Mouse (Mus musculus): Measurements from ENCODE around the gene Spock2.

GRCm38 (mm10) chr10:60171368-60171767 lies 65.3 kb downstream of the Spock2 start:
- TF ChIP-seq CTCF (IDR thresholded peaks at IDR 0.05; ENCODE audit: borderline replicate concordance, control insufficient read depth, extremely low read depth, insufficient read depth, low read length, poor library complexity) (no peak), POLR2A (IDR thresholded peaks at IDR 0.05; ENCODE audit: control insufficient read depth, extremely low read depth, insufficient read depth, low read length, poor library complexity) (no peak)
